Mouse (Mus musculus) forebrain, embryonic 13.5 days (tissue): ENCODE measurements around the gene Ugt1a9. TPM values are rescaled to one million over a fixed set of nuclear protein-coding genes. Genes with fewer than 3 reads are reported as not detected.

ENCODE experiments used
- ATAC-seq: fragments of 200-750 bp; cut with Nextera tagmentation; 2 replicates; pipeline ENCODE4 v1.8.0; 2017
- H3K27ac ChIP-seq: fragments of 300-500 bp; sonication (generic); 2 replicates; pipeline ENCODE4 v1.5.1; 2015; ENCODE audit warnings: inconsistent platforms, mild to moderate bottlenecking, moderate library complexity
- H3K27me3 ChIP-seq: fragments of 300-500 bp; sonication (generic); 2 replicates; pipeline ENCODE4 v1.6.1; 2015; ENCODE audit warnings: mild to moderate bottlenecking, inconsistent platforms
- H3K36me3 ChIP-seq: fragments of 300-500 bp; sonication (generic); 2 replicates; pipeline ENCODE4 v1.6.1; 2015; ENCODE audit warnings: mild to moderate bottlenecking, inconsistent platforms; ENCODE audit not compliant: poor library complexity, severe bottlenecking
- H3K4me1 ChIP-seq: fragments of 300-500 bp; sonication (generic); 2 replicates; pipeline ENCODE4 v1.6.1; 2015; ENCODE audit warnings: inconsistent platforms
- H3K4me2 ChIP-seq: fragments of 300-500 bp; sonication (generic); 2 replicates; pipeline ENCODE4 v1.6.1; 2015; ENCODE audit warnings: inconsistent platforms, mild to moderate bottlenecking, moderate library complexity
- H3K4me3 ChIP-seq: fragments of 300-500 bp; sonication (generic); 2 replicates; pipeline ENCODE4 v1.5.1; 2015; ENCODE audit warnings: mild to moderate bottlenecking, inconsistent platforms
- H3K9ac ChIP-seq: fragments of 300-500 bp; sonication (generic); 2 replicates; pipeline ENCODE4 v1.6.1; 2015; ENCODE audit warnings: mild to moderate bottlenecking, inconsistent platforms
- H3K9me3 ChIP-seq: fragments of 300-500 bp; sonication (generic); replicated peaks from 2 replicates; pipeline ENCODE4 v1.6.1; 2016; ENCODE audit warnings: inconsistent platforms
- WGBS: fragments of 180-500 bp; shearing (Covaris S2); methylation state at CpG from one replicate; pipeline ENCODE4 v1.1.7; 2015; 5-methylcytosine and 5-hydroxymethylcytosine counted together
- polyA plus RNA-seq: library from polyadenylated mRNA; unstranded; fragments of >200 nt; fragmentation: Nextera tagmentation; extraction: Ambion mirVana; gene quantifications from 2 replicates; pipeline ENCODE4 v1.2.1, GENCODE M21; 2015

Ugt1a9 gene
- polyA plus RNA-seq, 1 experiment from 2014 or later: not detected

GRCm38 (mm10) chr1:88205294-88205922 lies 134.8 kb downstream of the Ugt1a9 start, which contains the start of gene Dnajb3:
Gene Dnajb3, minus strand, starts transcription at chr1:88205782.
- Histone ChIP-seq H3K36me3 (no peaks in the 10 kb centered on the region), H3K4me2 (peak within 1 kb of the TSS; percentile 70), H3K4me1 (no peaks in the 10 kb centered on the region), H3K4me3 (peak within 1 kb of the TSS; percentile 50), H3K9ac (peak within 1 kb of the TSS; percentile 74), H3K27me3 (no peaks in the 10 kb centered on the region), H3K27ac (no peak within 1 kb of the TSS; the same call in 1 of the 2 replicates), H3K9me3 (peaks cover 5% of the 10 kb centered on the region; the same call in 1 of the 2 replicates)
- ATAC-seq: peak; percentile 100
- WGBS: 5% methylated on average over 62 of the region's 62 CpGs

GRCm38 (mm10) chr1:88206843-88207479 lies 136.4 kb downstream of the Ugt1a9 start:
- H3K27ac ChIP-seq: no peak overlapping the region
- H3K9ac ChIP-seq: no peak overlapping the region
- H3K9me3 ChIP-seq: peaks cover 13% of the 10 kb centered on the region
- 91% methylated on average over 2 of the region's 2 CpGs for WGBS
- H3K4me2 ChIP-seq: no peak overlapping the region
- H3K27me3 ChIP-seq: no peaks in the 10 kb centered on the region
- H3K4me1 ChIP-seq: no peaks in the 10 kb centered on the region
- H3K36me3 ChIP-seq: no peaks in the 10 kb centered on the region
- H3K4me3 ChIP-seq: no peak overlapping the region
- no peak for ATAC-seq

GRCm38 (mm10) chr1:88211812-88212211 lies 141.2 kb downstream of the Ugt1a9 start, which contains the start of gene Ugt1a1:
Gene Ugt1a1, plus strand, starts transcription at chr1:88211959.
- no peaks in the 10 kb centered on the region for H3K27me3 ChIP-seq
- H3K36me3 ChIP-seq: no peaks in the 10 kb centered on the region
- WGBS: 70% methylated on average over 8 of the region's 8 CpGs
- H3K4me2 ChIP-seq: no peak within 1 kb of the TSS
- H3K9ac ChIP-seq: no peak within 1 kb of the TSS
- H3K9me3 ChIP-seq: peaks cover 52% of the 10 kb centered on the region
- no peak for ATAC-seq
- H3K27ac ChIP-seq: no peak within 1 kb of the TSS
- H3K4me1 ChIP-seq: no peaks in the 10 kb centered on the region
- no peak within 1 kb of the TSS for H3K4me3 ChIP-seq

GRCm38 (mm10) chr1:88212341-88213045 lies 141.9 kb downstream of the Ugt1a9 start:
- Histone ChIP-seq H3K27ac (no peak overlapping the region), H3K4me1 (no peaks in the 10 kb centered on the region), H3K4me3 (no peak overlapping the region), H3K9me3 (peaks cover 59% of the 10 kb centered on the region), H3K4me2 (no peak overlapping the region), H3K27me3 (no peaks in the 10 kb centered on the region), H3K36me3 (no peaks in the 10 kb centered on the region), H3K9ac (no peak overlapping the region)
- no peak for ATAC-seq
- WGBS: 60% methylated on average over 8 of the region's 8 CpGs

GRCm38 (mm10) chr1:88213061-88213460 lies 142.5 kb downstream of the Ugt1a9 start:
- no peak overlapping the region for H3K9ac ChIP-seq
- H3K27ac ChIP-seq: no peak overlapping the region
- WGBS: 77% methylated on average over 1 of the region's 1 CpGs
- no peak overlapping the region for H3K4me2 ChIP-seq
- ATAC-seq: no peak
- no peaks in the 10 kb centered on the region for H3K36me3 ChIP-seq
- no peaks in the 10 kb centered on the region for H3K27me3 ChIP-seq
- H3K4me1 ChIP-seq: no peaks in the 10 kb centered on the region
- H3K4me3 ChIP-seq: no peak overlapping the region
- H3K9me3 ChIP-seq: peaks cover 61% of the 10 kb centered on the region

GRCm38 (mm10) chr1:88213766-88214461 lies 143.3 kb downstream of the Ugt1a9 start:
- no peak for ATAC-seq
- WGBS: 83% methylated on average over 2 of the region's 2 CpGs

GRCm38 (mm10) chr1:88214462-88214952 lies 143.9 kb downstream of the Ugt1a9 start:
- Histone ChIP-seq H3K4me1 (no peaks in the 10 kb centered on the region), H3K4me3 (no peak overlapping the region), H3K9ac (no peak overlapping the region), H3K27me3 (no peaks in the 10 kb centered on the region), H3K27ac (no peak overlapping the region), H3K4me2 (no peak overlapping the region), H3K36me3 (no peaks in the 10 kb centered on the region), H3K9me3 (peaks cover 61% of the 10 kb centered on the region)
- ATAC-seq: no peak
- 79% methylated on average over 2 of the region's 2 CpGs for WGBS

More at GRCm38 (mm10) chr1:88213766-88214461, 143.3 kb downstream of the Ugt1a9 start:
- H3K27ac ChIP-seq: no peak overlapping the region
- H3K4me2 ChIP-seq: no peak overlapping the region
- peaks cover 61% of the 10 kb centered on the region for H3K9me3 ChIP-seq
- no peaks in the 10 kb centered on the region for H3K36me3 ChIP-seq
- H3K4me3 ChIP-seq: no peak overlapping the region
- H3K4me1 ChIP-seq: no peaks in the 10 kb centered on the region
- H3K27me3 ChIP-seq: no peaks in the 10 kb centered on the region
- H3K9ac ChIP-seq: no peak overlapping the region

GRCm38 (mm10) chr1:88215466-88216380 lies 145.1 kb downstream of the Ugt1a9 start:
- H3K9ac ChIP-seq: no peak overlapping the region
- H3K4me3 ChIP-seq: no peak overlapping the region
- H3K27ac ChIP-seq: no peak overlapping the region
- H3K36me3 ChIP-seq: no peaks in the 10 kb centered on the region
- ATAC-seq: no peak
- H3K9me3 ChIP-seq: peaks cover 61% of the 10 kb centered on the region
- no peak overlapping the region for H3K4me2 ChIP-seq
- H3K27me3 ChIP-seq: no peaks in the 10 kb centered on the region
- 71% methylated on average over 10 of the region's 10 CpGs for WGBS
- H3K4me1 ChIP-seq: no peaks in the 10 kb centered on the region

GRCm38 (mm10) chr1:88216551-88216950 lies 146.0 kb downstream of the Ugt1a9 start:
- H3K4me3 ChIP-seq: no peak overlapping the region
- no peak overlapping the region for H3K27ac ChIP-seq
- WGBS: 67% methylated on average over 2 of the region's 2 CpGs
- no peak overlapping the region for H3K9ac ChIP-seq
- no peak for ATAC-seq
- H3K4me1 ChIP-seq: no peaks in the 10 kb centered on the region
- peaks cover 58% of the 10 kb centered on the region for H3K9me3 ChIP-seq
- no peaks in the 10 kb centered on the region for H3K27me3 ChIP-seq
- no peaks in the 10 kb centered on the region for H3K36me3 ChIP-seq
- H3K4me2 ChIP-seq: no peak overlapping the region

GRCm38 (mm10) chr1:88217144-88217543 lies 146.5 kb downstream of the Ugt1a9 start:
- Histone ChIP-seq H3K4me1 (no peaks in the 10 kb centered on the region), H3K4me2 (no peak overlapping the region), H3K36me3 (no peaks in the 10 kb centered on the region), H3K9me3 (peaks cover 54% of the 10 kb centered on the region), H3K27ac (no peak overlapping the region), H3K4me3 (no peak overlapping the region), H3K27me3 (no peaks in the 10 kb centered on the region), H3K9ac (no peak overlapping the region)
- ATAC-seq: no peak
- 63% methylated on average over 2 of the region's 2 CpGs for WGBS

GRCm38 (mm10) chr1:88217576-88217975 lies 147.0 kb downstream of the Ugt1a9 start:
- ATAC-seq: no peak
- Histone ChIP-seq H3K4me3 (no peak overlapping the region), H3K27me3 (no peaks in the 10 kb centered on the region), H3K4me1 (no peaks in the 10 kb centered on the region), H3K9ac (no peak overlapping the region), H3K36me3 (no peaks in the 10 kb centered on the region), H3K27ac (no peak overlapping the region), H3K9me3 (peaks cover 51% of the 10 kb centered on the region), H3K4me2 (no peak overlapping the region)
- 40% methylated on average over 3 of the region's 3 CpGs for WGBS
